Mouse (Mus musculus) limb, embryonic 14.5 days (tissue): ENCODE measurements around the gene 0610040J01Rik. TPM values are rescaled to one million over a fixed set of nuclear protein-coding genes. Genes with fewer than 3 reads are reported as not detected.

Experiments used
- ATAC-seq: fragments of 200-750 bp; cut with Nextera tagmentation; 2 replicates; pipeline ENCODE4 v1.8.0; 2017; ENCODE audit warnings: low read depth, moderate number of reproducible peaks, moderate TSS enrichment; ENCODE audit not compliant: low FRiP score
- DNase-seq: peaks from one replicate; pipeline ENCODE4 v3.0.0-alpha.2; 2015; ENCODE audit warnings: low spot score
- H3K27ac ChIP-seq: fragments of 300-500 bp; sonication (generic); replicated peaks from 2 replicates; pipeline ENCODE4 v1.5.1; 2014; ENCODE audit warnings: low read depth, mild to moderate bottlenecking, low read length, moderate library complexity, mixed read lengths
- H3K27me3 ChIP-seq: fragments of 300-500 bp; sonication (generic); 2 replicates; pipeline ENCODE4 v1.6.1; 2014; ENCODE audit warnings: low read length, mixed read lengths; ENCODE audit not compliant: control insufficient read depth, insufficient read depth
- H3K36me3 ChIP-seq: fragments of 300-500 bp; sonication (generic); 2 replicates; pipeline ENCODE4 v1.6.1; 2014; ENCODE audit warnings: mild to moderate bottlenecking, low read length, moderate library complexity, mixed read lengths; ENCODE audit not compliant: control insufficient read depth, insufficient read depth
- H3K4me1 ChIP-seq: fragments of 300-500 bp; sonication (generic); 2 replicates; pipeline ENCODE4 v1.6.1; 2014; ENCODE audit warnings: antibody characterized with exemption, low read length, mixed read lengths; ENCODE audit not compliant: control insufficient read depth, insufficient read depth
- H3K4me2 ChIP-seq: fragments of 300-500 bp; sonication (generic); replicated peaks from 2 replicates; pipeline ENCODE4 v1.6.1; 2014; ENCODE audit warnings: low read depth, mild to moderate bottlenecking, low read length, moderate library complexity; ENCODE audit not compliant: severe bottlenecking
- H3K4me3 ChIP-seq: fragments of 300-500 bp; sonication (generic); replicated peaks from 2 replicates; pipeline ENCODE4 v1.5.1; 2014; ENCODE audit warnings: low read length
- H3K9ac ChIP-seq: fragments of 300-500 bp; sonication (generic); 2 replicates; pipeline ENCODE4 v1.6.1; 2014; ENCODE audit warnings: mild to moderate bottlenecking, low read depth, low read length, moderate library complexity; ENCODE audit not compliant: severe bottlenecking
- H3K9me3 ChIP-seq: fragments of 300-500 bp; sonication (generic); 2 replicates; pipeline ENCODE4 v1.6.1; 2016; ENCODE audit warnings: low read length; ENCODE audit not compliant: control insufficient read depth
- POLR2A ChIP-seq: fragments of 200-500 bp; IDR thresholded peaks from 2 replicates; pipeline ENCODE4 v1.8.0; 2012; ENCODE audit warnings: inconsistent platforms, mild to moderate bottlenecking, moderate library complexity, borderline replicate concordance; ENCODE audit not compliant: insufficient read depth, insufficient read length; ENCODE audit errors: extremely low read depth
- WGBS: fragments of 180-500 bp; shearing (Covaris S2); extraction: QIAGEN DNeasy Blood & Tissue Kit; methylation state at CpG from one replicate; pipeline ENCODE4 v1.1.7; 2014; 5-methylcytosine and 5-hydroxymethylcytosine counted together
- polyA plus RNA-seq, 2 experiments: library from polyadenylated mRNA; depleted of rRNA in 1 of 2; stranded (reverse) in 1 of 2; unstranded in 1 of 2; fragments of >200 nt; fragmentation: Nextera tagmentation in 1 of 2; extraction: Ambion mirVana in 1 of 2; gene quantifications; 2 replicates each; pipeline versions ENCODE4 v1.2.1 to v1.2.3; 2012 to 2014

Gene 0610040J01Rik
- polyA plus RNA-seq, 2 experiments, result 3.0 to 3.8 TPM

DNA sequence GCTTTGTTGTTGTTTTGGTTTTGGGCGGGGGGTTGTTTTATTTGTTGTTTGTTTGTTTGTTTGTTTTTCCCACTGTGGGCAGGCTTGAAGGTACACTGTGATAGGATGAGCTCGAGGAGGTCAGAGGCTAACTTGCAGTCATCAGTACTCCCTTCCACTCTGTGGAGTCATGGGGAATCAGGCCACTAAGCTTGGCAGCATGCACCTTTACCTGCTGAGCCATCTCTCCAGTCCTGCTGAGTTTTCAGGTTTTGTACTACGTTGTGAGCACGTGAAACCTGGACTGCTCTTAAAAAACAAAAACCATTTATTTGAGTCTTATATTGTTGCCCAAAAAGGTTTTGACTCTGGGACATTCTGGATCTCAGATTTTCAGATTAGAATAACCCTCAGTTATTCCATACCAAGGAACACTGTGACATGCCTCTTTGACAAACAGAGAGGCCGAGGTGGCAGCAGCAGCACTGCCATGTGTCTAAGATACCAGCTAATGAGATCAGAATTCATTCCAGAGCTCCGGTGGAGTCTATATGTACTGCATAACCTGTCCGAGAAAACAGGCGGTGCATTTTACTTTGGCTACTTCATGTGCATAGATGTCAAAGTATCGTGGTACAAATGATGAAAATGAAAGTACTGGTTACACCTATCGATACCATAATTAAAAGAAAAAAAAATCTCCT, 104.4 kb downstream of the 0610040J01Rik start:
- no peak for DNase-seq
- 86% methylated on average over 10 of the region's 10 CpGs for WGBS
- H3K27me3 ChIP-seq, result no peaks in the 10 kb centered on the region
- H3K27ac ChIP-seq, result no peak overlapping the region
- H3K9ac ChIP-seq, result no peak overlapping the region
- H3K4me3 ChIP-seq, result no peak overlapping the region
- H3K36me3 ChIP-seq, result no peaks in the 10 kb centered on the region
- TF ChIP-seq POLR2A, result no peak
- H3K4me1 ChIP-seq, result no peaks in the 10 kb centered on the region
- H3K9me3 ChIP-seq, result no peaks in the 10 kb centered on the region
- H3K4me2 ChIP-seq, result no peak overlapping the region
- no peak for ATAC-seq

- Histone ChIP-seq H3K9ac (no peak overlapping the region), H3K9me3 (no peaks in the 10 kb centered on the region), H3K36me3 (no peaks in the 10 kb centered on the region), H3K27ac (no peak overlapping the region), H3K27me3 (no peaks in the 10 kb centered on the region), H3K4me1 (no peaks in the 10 kb centered on the region), H3K4me2 (no peak overlapping the region), H3K4me3 (no peak overlapping the region)
- TF ChIP-seq POLR2A, result no peak
- WGBS, result 79% methylated on average over 4 of the region's 4 CpGs
- ATAC-seq, result no peak
- no peak for DNase-seq
These were observed 106.0 kb downstream of the 0610040J01Rik start for GRCm38 (mm10) chr5:63918201-63918600.

DNA sequence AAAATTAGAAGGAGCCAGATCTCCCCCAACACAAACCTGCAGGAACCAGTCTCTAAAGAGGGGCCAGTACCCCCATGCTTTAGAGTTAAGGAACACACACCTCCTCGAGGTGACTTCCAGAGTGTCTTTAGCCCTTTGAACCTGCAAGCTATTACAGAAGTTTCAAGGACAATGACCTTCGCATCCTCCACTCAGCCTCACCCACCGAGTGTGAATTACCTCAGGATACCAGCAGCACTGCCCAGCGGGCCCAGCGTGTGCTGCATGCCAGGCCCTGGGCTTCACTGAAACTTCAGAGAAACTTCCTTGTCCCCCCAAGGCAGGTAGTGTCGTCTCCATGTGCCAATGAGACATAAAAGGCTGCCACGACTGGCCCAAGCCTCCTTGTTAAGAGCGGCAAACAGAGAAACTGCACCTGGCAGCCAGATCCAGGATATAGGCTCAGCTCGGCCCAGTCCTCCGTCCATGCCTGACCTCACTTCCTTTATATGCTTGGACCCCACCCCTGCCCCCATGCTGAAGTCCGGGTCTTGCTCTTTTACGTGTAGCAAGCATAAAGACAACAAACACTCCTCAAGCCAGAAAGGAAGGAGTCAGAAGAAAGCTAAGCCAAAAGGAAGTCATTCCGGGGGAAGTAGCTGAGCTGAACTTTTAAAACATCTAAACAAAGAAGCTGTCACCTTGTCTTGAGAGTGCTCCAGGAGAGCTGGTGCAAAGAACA, 111.3 kb downstream of the 0610040J01Rik start:
- DNase-seq (no peak), ATAC-seq (no peak)
- H3K4me3 ChIP-seq, result no peak overlapping the region
- H3K27ac ChIP-seq, result no peak overlapping the region
- no peaks in the 10 kb centered on the region for H3K9me3 ChIP-seq
- H3K36me3 ChIP-seq, result peaks cover 11% of the 10 kb centered on the region
- no peaks in the 10 kb centered on the region for H3K27me3 ChIP-seq
- 63% methylated on average over 13 of the region's 13 CpGs for WGBS
- no peak overlapping the region for H3K4me2 ChIP-seq
- no peaks in the 10 kb centered on the region for H3K4me1 ChIP-seq
- no peak for TF ChIP-seq POLR2A
- no peak overlapping the region for H3K9ac ChIP-seq

GRCm38 (mm10) chr5:63925035-63925628, 113.0 kb downstream of the 0610040J01Rik start:
- TF ChIP-seq POLR2A, result no peak
- Histone ChIP-seq H3K9me3 (no peaks in the 10 kb centered on the region), H3K4me3 (no peak overlapping the region), H3K4me2 (no peak overlapping the region), H3K4me1 (no peaks in the 10 kb centered on the region), H3K9ac (no peak overlapping the region), H3K36me3 (peaks cover 15% of the 10 kb centered on the region), H3K27me3 (no peaks in the 10 kb centered on the region), H3K27ac (no peak overlapping the region)
- no peak for ATAC-seq
- WGBS, result 87% methylated on average over 14 of the region's 14 CpGs
- DNase-seq, result no peak

- 71% methylated on average over 4 of the region's 4 CpGs for WGBS
- DNase-seq, result no peak
These were observed 118.7 kb downstream of the 0610040J01Rik start for GRCm38 (mm10) chr5:63930824-63931358.

More at GRCm38 (mm10) chr5:63930824-63931358, 118.7 kb downstream of the 0610040J01Rik start:
- no peaks in the 10 kb centered on the region for H3K27me3 ChIP-seq
- no peak for TF ChIP-seq POLR2A
- H3K9ac ChIP-seq, result no peak overlapping the region
- no peak overlapping the region for H3K27ac ChIP-seq
- no peak overlapping the region for H3K4me3 ChIP-seq
- H3K4me2 ChIP-seq, result no peak overlapping the region
- H3K4me1 ChIP-seq, result no peaks in the 10 kb centered on the region
- no peaks in the 10 kb centered on the region for H3K9me3 ChIP-seq
- H3K36me3 ChIP-seq, result peaks cover 12% of the 10 kb centered on the region; the same call in 1 of the 2 replicates
- ATAC-seq, result no peak
